Mouse (Mus musculus) liver, adult 2 months (tissue): ENCODE data around the gene Gse1.

Experiments used
- CTCF ChIP-seq: fragments of 200-500 bp; IDR thresholded peaks from 2 replicates; pipeline ENCODE4 v1.5.1; 2011; ENCODE audit warnings: low read depth, low read length, control low read depth
- POLR2A ChIP-seq: fragments of 200-500 bp; IDR thresholded peaks from 2 replicates; pipeline ENCODE4 v1.6.1; 2011; ENCODE audit warnings: low read length, control low read depth; ENCODE audit not compliant: insufficient read depth; ENCODE audit errors: extremely low read depth

GRCm38 (mm10) chr8:120399212-120399934 lies 171.1 kb downstream of the Gse1 start:
- no peak for TF ChIP-seq CTCF
- no peak for TF ChIP-seq POLR2A
